Mouse (Mus musculus) small intestine, adult 2 months (tissue): ENCODE results near the gene Kbtbd12. TPM values are rescaled to one million over a fixed set of nuclear protein-coding genes. Genes with fewer than 3 reads are reported as not detected.

Source experiments
- H3K27ac ChIP-seq: fragments of 200-500 bp; 2 replicates; pipeline ENCODE4 v1.5.1; 2012; ENCODE audit warnings: low read depth, low read length, control low read depth, inconsistent platforms; ENCODE audit not compliant: insufficient read depth
- H3K27me3 ChIP-seq: fragments of 200-500 bp; 2 replicates; pipeline ENCODE4 v1.6.1; 2012; ENCODE audit warnings: mild to moderate bottlenecking, moderate library complexity, low read length, inconsistent platforms; ENCODE audit not compliant: control insufficient read depth, insufficient read depth
- H3K36me3 ChIP-seq: fragments of 200-500 bp; 2 replicates; pipeline ENCODE4 v1.6.1; 2012; ENCODE audit warnings: mild to moderate bottlenecking, low read length, control low read depth, inconsistent platforms; ENCODE audit not compliant: control insufficient read depth, insufficient read depth
- H3K4me1 ChIP-seq: fragments of 200-500 bp; 2 replicates; pipeline ENCODE4 v1.6.1; 2012; ENCODE audit warnings: low read length, inconsistent platforms, mixed read lengths; ENCODE audit not compliant: control insufficient read depth, insufficient read depth, insufficient read length
- H3K4me3 ChIP-seq: fragments of 200-500 bp; 2 replicates; pipeline ENCODE4 v1.5.1; 2012; ENCODE audit warnings: low read depth, mild to moderate bottlenecking, control low read depth, inconsistent platforms, low read length, moderate library complexity
- CTCF ChIP-seq: fragments of 200-500 bp; IDR thresholded peaks from 2 replicates; pipeline ENCODE4 v1.5.1; 2012; ENCODE audit warnings: low read depth, mild to moderate bottlenecking, control low read depth, inconsistent platforms, low read length, moderate library complexity, mixed read lengths; ENCODE audit not compliant: insufficient replicate concordance, insufficient read length; ENCODE audit errors: extremely low read depth
- POLR2A ChIP-seq: fragments of 200-500 bp; IDR thresholded peaks from 2 replicates; pipeline ENCODE4 v1.6.1; 2012; ENCODE audit warnings: low read depth, mild to moderate bottlenecking, control low read depth, inconsistent platforms, low read length, moderate library complexity
- WGBS: fragments of 180-500 bp; shearing (Covaris S2); methylation state at CpG from one replicate; pipeline ENCODE4 v1.1.7; 2018; 5-methylcytosine and 5-hydroxymethylcytosine counted together
- polyA plus RNA-seq: library from polyadenylated mRNA; depleted of rRNA; stranded (reverse); fragments of >200 nt; gene quantifications from 2 replicates; pipeline ENCODE4 v1.2.3, GENCODE M21; 2012; rRNA removed

Gene Kbtbd12
- polyA plus RNA-seq, 1 experiment, result 0.05 TPM

DNA sequence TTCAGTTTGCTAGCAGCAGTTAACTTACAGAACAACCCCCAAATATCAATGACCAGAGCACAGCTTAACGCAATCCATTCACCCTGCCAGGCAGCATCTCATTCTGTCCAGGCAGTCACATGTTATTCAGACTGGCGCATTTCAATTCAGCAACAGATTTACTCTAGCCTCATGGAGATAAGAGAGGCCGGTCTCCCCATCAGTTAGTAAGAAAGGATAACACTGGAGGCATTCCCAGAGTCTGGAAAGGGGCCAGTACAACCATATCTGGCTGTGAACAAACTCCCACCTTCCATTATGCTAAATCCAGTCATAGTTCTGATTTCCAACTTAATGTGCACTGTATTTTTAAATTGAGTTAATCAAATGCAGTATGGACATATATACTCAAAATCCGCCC lies 123.2 kb downstream of the Kbtbd12 start:
- Histone ChIP-seq H3K36me3 (peaks cover 62% of the 10 kb centered on the region), H3K4me3 (no peak overlapping the region), H3K27me3 (no peaks in the 10 kb centered on the region), H3K4me1 (peaks cover 3% of the 10 kb centered on the region), H3K27ac (no peak overlapping the region)
- 79% methylated on average over 4 of the region's 4 CpGs for WGBS
- no peak for TF ChIP-seq CTCF
- TF ChIP-seq POLR2A, result no peak

DNA sequence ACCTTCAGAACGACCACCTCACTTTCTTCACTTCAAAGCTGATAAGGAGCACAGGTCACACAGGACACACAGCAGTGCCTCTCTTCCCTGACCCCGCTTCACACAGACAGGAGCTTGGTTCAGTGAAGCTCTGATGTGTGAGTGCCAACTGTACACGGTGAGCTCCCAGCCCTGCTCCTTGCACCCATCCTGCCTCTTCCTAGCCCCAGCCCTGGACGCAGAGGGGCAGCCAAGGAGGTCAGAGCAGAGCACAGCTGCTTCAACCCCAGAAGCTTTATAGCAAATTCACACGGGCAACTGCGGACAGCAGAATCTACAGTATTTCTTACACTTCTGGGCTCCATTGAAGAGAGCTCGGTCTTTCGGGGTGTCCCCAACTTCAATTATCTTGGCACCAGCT lies 123.8 kb downstream of the Kbtbd12 start:
- 84% methylated on average over 8 of the region's 8 CpGs for WGBS
- Histone ChIP-seq H3K36me3 (peaks cover 66% of the 10 kb centered on the region), H3K4me3 (no peak overlapping the region)

DNA sequence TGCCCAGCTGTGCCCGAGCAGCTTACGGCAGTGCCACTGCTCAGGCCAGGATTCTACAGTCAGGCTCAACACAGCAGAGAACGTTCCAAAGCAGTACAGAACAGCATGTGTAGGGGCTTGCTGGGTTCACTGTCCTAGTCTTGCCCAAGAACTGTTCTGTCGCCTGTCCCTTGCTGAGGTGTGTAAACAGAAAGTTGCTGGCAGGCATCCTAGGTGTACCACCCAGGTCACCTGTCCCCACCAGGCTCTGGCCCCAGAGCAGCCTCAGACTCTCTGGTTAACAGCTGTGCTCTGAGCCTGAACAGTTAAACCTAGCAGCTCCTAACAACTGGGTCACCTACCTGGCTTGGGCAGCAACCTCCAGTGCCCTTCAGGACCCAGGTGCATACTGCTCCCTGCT lies 134.7 kb downstream of the Kbtbd12 start:
- Histone ChIP-seq H3K4me3 (no peak overlapping the region), H3K4me1 (peaks cover 4% of the 10 kb centered on the region), H3K36me3 (peaks cover 57% of the 10 kb centered on the region), H3K27me3 (no peaks in the 10 kb centered on the region), H3K27ac (no peak overlapping the region)
- no peak for TF ChIP-seq CTCF
- TF ChIP-seq POLR2A, result no peak
- WGBS, result 72% methylated on average over 4 of the region's 4 CpGs

More for the DNA sequence above, 123.8 kb downstream of the Kbtbd12 start:
- Histone ChIP-seq H3K27ac (no peak overlapping the region), H3K4me1 (peaks cover 3% of the 10 kb centered on the region), H3K27me3 (no peaks in the 10 kb centered on the region)
- TF ChIP-seq POLR2A, result no peak

DNA sequence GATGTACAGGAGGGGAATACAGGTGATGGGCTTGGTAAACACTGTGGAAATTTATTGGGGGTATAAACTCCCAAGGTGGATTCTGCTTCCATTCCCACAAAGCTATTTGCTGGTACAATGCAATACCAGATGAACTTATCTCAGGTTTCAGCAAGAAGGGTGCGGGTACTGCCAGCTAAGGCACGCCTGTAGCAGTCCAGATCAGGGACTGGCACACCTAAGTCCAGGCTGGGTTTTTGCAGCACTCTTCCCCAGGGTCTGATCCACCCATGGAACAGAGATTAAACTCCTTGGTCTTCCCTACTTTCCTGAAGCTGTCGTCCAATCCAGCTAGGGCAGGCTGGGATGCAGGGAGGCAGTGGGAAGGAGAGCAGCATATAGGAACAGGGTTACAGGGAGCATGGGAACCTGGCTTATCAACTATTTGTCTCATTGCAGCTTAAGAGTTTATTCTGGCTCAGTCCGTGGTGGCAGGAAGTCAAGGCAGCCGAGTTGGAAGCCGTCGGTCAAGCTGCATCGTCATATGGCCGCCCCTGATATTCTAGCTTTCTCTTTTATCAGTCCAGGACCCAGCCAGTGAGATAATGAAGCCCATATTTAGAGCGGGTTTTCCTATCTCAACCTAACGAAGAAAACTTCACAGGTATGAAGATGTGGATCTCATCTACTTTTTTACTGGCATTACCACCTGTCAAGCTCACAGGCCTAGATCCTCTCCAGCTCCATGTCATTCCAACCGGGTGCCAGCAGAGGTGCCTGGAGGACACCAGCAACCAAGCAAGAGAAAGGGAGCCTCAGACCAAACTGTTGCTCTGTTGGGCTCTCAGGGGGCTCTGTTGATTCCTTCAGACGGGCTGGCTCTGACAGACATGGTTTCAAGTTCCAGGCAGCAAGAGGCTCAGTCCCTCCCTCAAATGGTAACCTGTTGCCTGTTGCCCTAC lies 135.4 kb downstream of the Kbtbd12 start:
- TF ChIP-seq POLR2A, result no peak
- TF ChIP-seq CTCF, result no peak
- H3K36me3 ChIP-seq, result peaks cover 49% of the 10 kb centered on the region
- no peaks in the 10 kb centered on the region for H3K27me3 ChIP-seq
- H3K4me1 ChIP-seq, result peaks cover 4% of the 10 kb centered on the region
- H3K27ac ChIP-seq, result no peak overlapping the region
- no peak overlapping the region for H3K4me3 ChIP-seq
- 74% methylated on average over 13 of the region's 13 CpGs for WGBS

DNA sequence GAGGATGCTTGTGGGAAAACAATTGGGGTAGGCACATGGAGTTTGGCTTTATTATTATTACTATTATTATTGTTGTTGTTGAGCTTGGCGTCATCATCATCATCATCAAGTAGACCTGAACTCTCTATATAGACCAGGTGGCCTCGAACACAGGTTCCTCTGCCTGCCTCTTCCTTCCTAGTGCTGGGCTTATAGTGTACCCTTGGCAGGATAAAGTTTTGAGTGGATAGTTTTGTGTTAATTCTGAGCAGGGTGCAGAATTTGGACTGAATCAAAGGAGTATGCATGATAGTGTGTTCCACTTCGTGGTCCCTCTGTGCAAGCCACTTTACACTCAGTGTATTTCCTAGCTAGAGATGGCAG lies 137.4 kb downstream of the Kbtbd12 start:
- no peak overlapping the region for H3K27ac ChIP-seq
- peaks cover 4% of the 10 kb centered on the region for H3K4me1 ChIP-seq
- no peak for TF ChIP-seq CTCF
- TF ChIP-seq POLR2A, result no peak
- H3K4me3 ChIP-seq, result peak overlapping the region; percentile 70
- no peaks in the 10 kb centered on the region for H3K27me3 ChIP-seq
- WGBS, result 16% methylated on average over 3 of the region's 3 CpGs
- H3K36me3 ChIP-seq, result peaks cover 37% of the 10 kb centered on the region

DNA sequence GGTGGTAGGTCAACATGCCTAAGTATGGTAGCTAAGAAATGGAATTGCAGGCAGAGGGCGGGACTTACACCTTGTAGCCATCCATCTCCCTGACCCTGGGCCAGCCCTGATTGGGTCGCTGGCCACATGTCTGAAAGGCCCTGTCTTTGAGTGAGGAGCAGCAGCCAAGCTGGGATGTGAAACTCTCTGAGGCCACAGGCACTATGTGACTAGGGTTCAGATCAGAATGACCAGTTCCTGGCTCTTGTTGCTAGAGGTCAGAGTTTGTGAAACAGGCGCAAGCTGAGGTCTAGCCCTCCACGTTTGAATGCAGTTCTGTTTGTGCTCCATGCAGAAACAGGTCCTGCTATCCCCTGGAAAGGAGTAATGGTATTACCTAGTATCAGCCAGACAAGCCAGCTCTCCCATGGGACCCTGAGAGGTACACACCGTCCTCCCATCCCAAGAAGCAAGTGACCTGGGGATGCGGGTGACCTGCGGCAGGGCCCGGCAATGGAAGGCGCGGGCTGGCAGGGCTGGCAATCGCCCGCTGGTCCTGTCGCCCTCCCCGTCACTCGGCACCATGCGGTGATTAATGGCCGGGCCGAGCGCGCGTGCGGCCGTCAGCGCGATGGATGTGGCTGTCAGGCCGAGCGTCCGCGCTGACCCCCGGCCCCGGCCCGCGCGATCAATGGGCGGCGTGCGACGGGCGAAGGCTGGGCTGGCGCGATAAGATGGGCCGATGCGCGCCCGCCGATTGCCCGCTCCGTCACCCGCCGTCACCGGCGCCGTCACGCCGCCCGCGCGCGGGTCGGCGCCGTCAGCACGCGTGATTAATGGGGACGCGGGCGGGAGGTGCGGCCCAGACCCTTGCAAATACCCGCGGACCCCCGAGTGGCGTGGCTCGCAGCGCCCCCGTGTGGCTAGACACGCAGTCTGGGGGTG lies 138.0 kb downstream of the Kbtbd12 start:
- peaks cover 31% of the 10 kb centered on the region for H3K36me3 ChIP-seq
- peaks cover 4% of the 10 kb centered on the region for H3K4me1 ChIP-seq
- 5% methylated on average over 76 of the region's 76 CpGs for WGBS
- H3K27me3 ChIP-seq, result no peaks in the 10 kb centered on the region
- TF ChIP-seq POLR2A, result no peak
- peak; percentile 61; the same call in 1 of the 2 replicates for TF ChIP-seq CTCF
- H3K4me3 ChIP-seq, result peak overlapping the region; percentile 70
- H3K27ac ChIP-seq, result no peak overlapping the region

Other genes starting within 250 kb of the Kbtbd12 start
- gene Eefsec, start 191.4 kb downstream of the Kbtbd12 start, polyA plus RNA-seq, result 8.9 and 15.8 TPM in 2 replicates
- 6.9 and 12.1 TPM in 2 replicates for gene Ruvbl1, start 172.5 kb downstream of the Kbtbd12 start, polyA plus RNA-seq
- 194 and 310 TPM in 2 replicates for gene Sec61a1, start 119.0 kb downstream of the Kbtbd12 start, polyA plus RNA-seq
- 25.4 and 29.5 TPM in 2 replicates for gene Mgll, start 86.5 kb upstream of the Kbtbd12 start, polyA plus RNA-seq
- 25.8 and 68.7 TPM in 2 replicates for gene Abtb1, start 204.0 kb upstream of the Kbtbd12 start, polyA plus RNA-seq
- gene Podxl2, start 237.1 kb upstream of the Kbtbd12 start, polyA plus RNA-seq, result 13.6 and 22.1 TPM in 2 replicates